Mouse (Mus musculus) cerebellum, adult 2 months (tissue): ENCODE measurements around the gene Cnnm1.

Experiments
- CTCF ChIP-seq: fragments of 200-500 bp; IDR thresholded peaks from 2 replicates; pipeline ENCODE4 v1.5.1; 2011; ENCODE audit warnings: low read depth, mild to moderate bottlenecking, control low read depth, low read length, moderate library complexity, borderline replicate concordance; ENCODE audit not compliant: insufficient read depth
- POLR2A ChIP-seq: fragments of 200-500 bp; IDR thresholded peaks from 2 replicates; pipeline ENCODE4 v1.6.1; 2011; ENCODE audit warnings: low read length, control low read depth, borderline replicate concordance; ENCODE audit not compliant: insufficient read depth

DNA sequence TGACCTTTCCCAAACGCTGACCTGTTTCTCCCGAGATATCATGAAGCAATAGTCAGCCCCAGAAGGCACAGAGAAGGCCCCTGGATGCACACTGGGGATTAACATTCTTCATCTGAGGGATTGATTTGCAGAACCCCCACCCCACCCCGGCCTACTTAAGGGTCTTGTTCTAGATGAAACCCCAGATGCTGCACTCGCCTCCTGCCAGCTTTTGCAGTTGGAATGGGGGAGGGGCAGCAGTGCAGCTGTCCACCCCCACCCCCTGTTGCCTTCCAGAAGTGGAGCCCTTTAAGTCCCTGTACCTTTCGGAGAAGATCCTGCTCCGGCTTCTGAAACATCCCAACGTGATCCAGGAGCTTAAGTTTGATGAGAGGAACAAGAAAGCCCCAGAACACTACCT, 29.1 kb downstream of the Cnnm1 start:
- no peak for TF ChIP-seq CTCF
- no peak for TF ChIP-seq POLR2A
